Mouse (Mus musculus) forebrain, embryonic 10.5 days (tissue): ENCODE measurements around the gene Oasl2. TPM values are rescaled to one million over a fixed set of nuclear protein-coding genes. Genes with fewer than 3 reads are reported as not detected.
"Not testable (repeated sequence)": the region's sequence is repeated elsewhere in the genome, so short reads cannot be mapped to it uniquely, and the experiment has no call there.

ENCODE experiments used
- DNase-seq: peaks from one replicate; pipeline ENCODE4 v3.0.0-alpha.2; 2017; ENCODE audit warnings: low spot score; ENCODE audit errors: extremely low spot score
- H3K27ac ChIP-seq: fragments of 300-500 bp; sonication (generic); 2 replicates; pipeline ENCODE4 v1.5.1; 2016; ENCODE audit warnings: mild to moderate bottlenecking
- H3K27me3 ChIP-seq: fragments of 300-500 bp; sonication (generic); 2 replicates; pipeline ENCODE4 v1.6.1; 2016; ENCODE audit warnings: mild to moderate bottlenecking; ENCODE audit not compliant: poor library complexity, severe bottlenecking
- H3K36me3 ChIP-seq: fragments of 300-500 bp; sonication (generic); replicated peaks from 2 replicates; pipeline ENCODE4 v1.6.1; 2016; ENCODE audit warnings: mild to moderate bottlenecking, moderate library complexity
- H3K4me1 ChIP-seq: fragments of 300-500 bp; sonication (generic); 2 replicates; pipeline ENCODE4 v1.6.1; 2016
- H3K4me3 ChIP-seq: fragments of 300-500 bp; sonication (generic); 2 replicates; pipeline ENCODE4 v1.5.1; 2016; ENCODE audit warnings: mild to moderate bottlenecking, moderate library complexity
- H3K9me3 ChIP-seq: fragments of 300-500 bp; sonication (generic); 2 replicates; pipeline ENCODE4 v1.6.1; 2016; ENCODE audit warnings: mild to moderate bottlenecking, moderate library complexity
- WGBS: fragments of 180-500 bp; shearing (Covaris S2); methylation state at CpG from one replicate; pipeline ENCODE4 v1.1.7; 2016; 5-methylcytosine and 5-hydroxymethylcytosine counted together
- polyA plus RNA-seq: library from polyadenylated mRNA; unstranded; fragments of >200 nt; fragmentation: Nextera tagmentation; extraction: Ambion mirVana; gene quantifications from 2 replicates; pipeline ENCODE4 v1.2.1, GENCODE M21; 2016

The Oasl2 gene
- polyA plus RNA-seq, 1 experiment from 2014 or later: 0.45 TPM

DNA sequence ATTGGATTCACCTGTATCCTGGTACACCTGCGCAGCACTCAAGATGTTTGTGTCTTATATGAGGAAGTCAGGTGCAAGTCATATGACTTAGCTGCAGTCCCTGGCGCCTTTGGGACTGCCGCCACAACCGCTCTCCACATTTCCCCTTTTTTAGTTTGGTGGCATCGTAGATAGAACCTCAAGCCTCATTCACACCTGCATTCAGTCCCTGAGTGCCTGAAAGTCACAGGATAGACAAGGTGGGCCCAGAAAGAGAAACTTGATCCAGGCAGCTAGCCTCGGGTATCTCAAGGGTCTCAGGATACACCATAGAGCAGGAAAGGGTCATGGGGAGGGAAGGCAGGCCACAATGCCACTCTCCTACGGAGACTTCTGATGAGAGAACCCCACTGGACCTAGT, 14.4 kb upstream of the Oasl2 start:
- WGBS: 79% methylated on average over 7 of the region's 7 CpGs
- H3K27ac ChIP-seq, H3K9me3 ChIP-seq, H3K36me3 ChIP-seq, DNase-seq, H3K4me3 ChIP-seq: not testable (repeated sequence)
- peaks cover 23% of the 10 kb centered on the region for H3K4me1 ChIP-seq
- peaks cover 15% of the 10 kb centered on the region; the same call in 1 of the 2 replicates for H3K27me3 ChIP-seq

DNA sequence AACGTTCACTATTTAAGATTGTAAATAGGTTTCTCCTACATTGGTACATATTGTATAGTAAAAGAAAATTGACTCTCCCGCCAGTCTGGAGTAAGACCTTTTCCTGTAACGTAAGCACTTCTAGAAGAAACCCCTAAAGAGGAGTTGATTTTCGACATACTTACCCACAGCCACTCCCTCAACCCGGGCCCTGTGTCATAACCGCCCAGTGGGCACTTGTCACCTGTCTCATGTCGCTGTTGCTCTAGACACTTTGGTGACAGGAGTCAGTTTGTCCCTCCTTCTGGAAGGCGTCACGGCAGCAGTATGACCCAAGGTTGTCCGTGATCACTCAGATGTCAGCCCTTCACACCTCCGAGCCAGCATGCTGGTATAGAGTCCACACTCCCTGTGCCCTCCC, 13.7 kb upstream of the Oasl2 start:
- Histone ChIP-seq H3K36me3 (no peaks in the 10 kb centered on the region), H3K9me3 (no peaks in the 10 kb centered on the region), H3K4me1 (peaks cover 16% of the 10 kb centered on the region), H3K4me3 (no peak overlapping the region), H3K27ac (no peak overlapping the region), H3K27me3 (peaks cover 14% of the 10 kb centered on the region; the same call in 1 of the 2 replicates)
- DNase-seq: no peak
- 94% methylated on average over 11 of the region's 11 CpGs for WGBS

DNA sequence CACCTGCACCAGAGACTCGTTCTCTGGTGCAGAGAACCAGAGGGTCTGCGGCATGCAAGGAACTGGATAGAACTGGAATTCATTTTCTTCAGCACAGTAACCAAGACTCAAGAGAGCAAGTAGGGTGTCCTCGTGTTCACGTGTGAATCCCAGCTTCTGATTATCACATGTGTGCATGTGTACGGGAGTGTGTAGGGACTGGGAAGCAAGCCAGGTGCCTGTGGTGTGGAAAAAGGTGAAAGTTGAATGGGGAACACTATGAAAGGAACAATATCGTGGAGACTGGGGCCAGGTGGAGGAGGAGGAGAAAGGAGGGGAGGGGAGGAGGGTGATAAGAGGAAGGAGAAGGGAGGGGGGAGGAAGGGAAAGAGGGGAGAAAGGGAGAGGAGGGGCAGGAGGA, 9.9 kb upstream of the Oasl2 start:
- Histone ChIP-seq H3K27me3 (no peaks in the 10 kb centered on the region), H3K4me1 (no peaks in the 10 kb centered on the region), H3K4me3 (no peak overlapping the region), H3K27ac (no peak overlapping the region), H3K9me3 (no peaks in the 10 kb centered on the region), H3K36me3 (no peaks in the 10 kb centered on the region)
- 90% methylated on average over 6 of the region's 6 CpGs for WGBS
- no peak for DNase-seq

DNA sequence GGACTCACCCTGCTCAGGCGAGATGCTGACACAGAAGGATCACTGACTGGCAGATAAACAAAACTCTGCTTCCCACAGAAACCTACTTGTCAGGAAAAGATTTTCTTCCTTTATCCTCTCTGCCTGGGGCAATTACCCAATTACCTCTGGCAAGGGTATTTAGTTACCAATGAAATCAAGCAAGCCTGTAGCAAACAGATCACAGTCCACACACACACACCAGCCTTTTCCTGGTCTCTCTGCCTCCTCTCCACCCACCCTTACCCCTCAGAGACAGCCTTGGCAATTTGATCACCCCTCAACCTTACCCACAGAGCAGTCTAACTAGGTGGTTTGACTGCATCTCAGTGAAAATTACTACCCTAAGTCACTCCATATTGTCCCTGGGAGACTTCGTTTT, 7.7 kb upstream of the Oasl2 start:
- Histone ChIP-seq H3K27ac (no peak overlapping the region), H3K4me3 (no peak overlapping the region), H3K27me3 (no peaks in the 10 kb centered on the region), H3K9me3 (no peaks in the 10 kb centered on the region), H3K36me3 (no peaks in the 10 kb centered on the region), H3K4me1 (no peaks in the 10 kb centered on the region)
- WGBS: 83% methylated on average over 2 of the region's 2 CpGs
- no peak for DNase-seq

DNA sequence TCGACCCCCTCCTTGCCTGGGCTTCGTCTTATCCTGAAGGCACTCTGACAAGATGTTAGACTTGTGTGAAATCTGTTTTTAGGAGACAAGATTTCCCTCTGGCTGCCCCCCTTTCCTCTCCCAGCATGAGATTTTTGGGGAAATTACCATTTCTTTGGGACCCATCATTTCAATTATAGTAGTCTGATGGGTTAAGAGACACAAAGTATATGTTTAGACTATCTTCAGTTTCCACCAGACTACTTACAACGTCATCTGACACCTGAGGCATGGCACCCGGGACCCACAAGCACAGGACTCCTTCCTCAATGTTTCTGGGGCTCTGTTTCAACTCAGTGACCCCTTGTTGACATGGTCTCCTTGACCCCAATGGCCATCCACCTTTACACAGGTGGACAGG, 1.2 kb upstream of the Oasl2 start:
- H3K4me3 ChIP-seq: no peak overlapping the region
- DNase-seq: no peak
- WGBS: 88% methylated on average over 4 of the region's 4 CpGs
- peaks cover 10% of the 10 kb centered on the region for H3K4me1 ChIP-seq
- no peaks in the 10 kb centered on the region for H3K27me3 ChIP-seq
- no peak overlapping the region for H3K27ac ChIP-seq
- no peaks in the 10 kb centered on the region for H3K9me3 ChIP-seq
- H3K36me3 ChIP-seq: no peaks in the 10 kb centered on the region

DNA sequence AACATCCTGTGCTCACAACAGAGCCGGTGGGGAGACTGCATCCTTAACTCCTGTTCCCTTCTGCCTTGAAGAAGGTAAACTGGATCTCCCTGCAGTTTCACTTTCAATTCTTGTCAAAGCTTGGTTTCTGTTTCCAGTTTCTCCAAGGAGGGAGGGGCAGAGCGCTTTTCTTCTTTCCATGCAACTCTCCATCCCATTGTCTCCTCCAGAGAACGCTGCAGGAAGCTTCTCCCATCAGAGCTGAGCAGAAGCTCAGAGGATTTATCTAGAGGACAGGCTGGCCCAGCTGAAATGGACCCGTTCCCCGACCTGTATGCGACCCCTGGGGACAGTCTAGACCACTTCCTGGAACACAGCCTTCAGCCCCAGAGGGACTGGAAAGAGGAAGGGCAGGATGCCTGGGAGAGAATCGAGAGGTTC, 648 bp downstream of the Oasl2 start:
- Histone ChIP-seq H3K9me3 (no peaks in the 10 kb centered on the region), H3K27me3 (no peaks in the 10 kb centered on the region), H3K4me1 (peaks cover 10% of the 10 kb centered on the region), H3K4me3 (peak overlapping the region; percentile 22; the same call in 1 of the 2 replicates), H3K27ac (0 out of 2 replicates have a peak overlapping the region, but pooled peaks have one; percentile 5), H3K36me3 (no peaks in the 10 kb centered on the region)
- 10% methylated on average over 7 of the region's 7 CpGs for WGBS
- no peak for DNase-seq

DNA sequence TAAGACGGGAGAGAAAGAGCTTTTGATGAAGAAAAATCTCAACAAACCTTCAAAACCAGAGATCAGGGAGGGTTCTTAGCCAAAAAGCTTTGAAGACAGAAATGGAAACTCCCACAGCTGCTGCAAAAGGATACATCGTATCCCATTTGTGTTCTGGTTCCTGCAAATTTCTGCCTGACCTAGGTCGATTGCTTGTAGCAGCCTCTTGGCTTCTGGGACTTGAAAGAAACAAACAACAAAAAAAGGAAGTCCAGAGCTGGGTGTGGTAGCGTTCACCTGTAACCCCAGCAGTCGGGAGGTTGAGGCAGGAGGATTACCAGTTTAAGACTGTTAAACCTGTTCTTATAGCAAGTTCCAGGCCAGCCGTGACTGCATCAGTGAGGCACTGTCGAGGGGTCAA, 2.1 kb downstream of the Oasl2 start:
- no peaks in the 10 kb centered on the region for H3K27me3 ChIP-seq
- DNase-seq: no peak
- no peak overlapping the region for H3K4me3 ChIP-seq
- 82% methylated on average over 7 of the region's 7 CpGs for WGBS
- no peaks in the 10 kb centered on the region for H3K9me3 ChIP-seq
- no peak overlapping the region for H3K27ac ChIP-seq
- no peaks in the 10 kb centered on the region for H3K36me3 ChIP-seq
- peaks cover 10% of the 10 kb centered on the region for H3K4me1 ChIP-seq

DNA sequence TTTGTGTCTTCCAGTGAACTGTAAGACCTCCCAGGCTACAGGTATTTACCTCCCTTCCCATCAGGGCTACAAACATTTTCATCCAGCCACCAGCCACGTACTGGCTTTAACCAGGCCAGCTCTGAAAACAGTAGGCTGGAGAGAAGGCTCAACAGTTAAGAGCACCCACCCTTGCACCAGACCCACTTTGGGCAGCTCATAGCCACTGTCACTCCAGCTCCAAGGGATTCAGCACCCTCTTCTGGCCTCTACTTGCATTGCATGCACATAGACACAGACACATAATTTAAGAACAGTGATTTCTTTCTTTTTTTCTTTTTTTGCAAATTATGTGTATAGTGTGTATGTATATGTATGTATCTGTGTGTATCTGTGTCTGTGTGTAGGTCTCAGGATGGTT, 5.7 kb downstream of the Oasl2 start:
- Histone ChIP-seq H3K36me3 (no peaks in the 10 kb centered on the region), H3K4me3 (no peak overlapping the region), H3K4me1 (peaks cover 11% of the 10 kb centered on the region), H3K9me3 (peaks cover 8% of the 10 kb centered on the region), H3K27ac (no peak overlapping the region), H3K27me3 (no peaks in the 10 kb centered on the region)
- DNase-seq: peak; percentile 42
- 32% methylated on average over 1 of the region's 1 CpGs for WGBS

DNA sequence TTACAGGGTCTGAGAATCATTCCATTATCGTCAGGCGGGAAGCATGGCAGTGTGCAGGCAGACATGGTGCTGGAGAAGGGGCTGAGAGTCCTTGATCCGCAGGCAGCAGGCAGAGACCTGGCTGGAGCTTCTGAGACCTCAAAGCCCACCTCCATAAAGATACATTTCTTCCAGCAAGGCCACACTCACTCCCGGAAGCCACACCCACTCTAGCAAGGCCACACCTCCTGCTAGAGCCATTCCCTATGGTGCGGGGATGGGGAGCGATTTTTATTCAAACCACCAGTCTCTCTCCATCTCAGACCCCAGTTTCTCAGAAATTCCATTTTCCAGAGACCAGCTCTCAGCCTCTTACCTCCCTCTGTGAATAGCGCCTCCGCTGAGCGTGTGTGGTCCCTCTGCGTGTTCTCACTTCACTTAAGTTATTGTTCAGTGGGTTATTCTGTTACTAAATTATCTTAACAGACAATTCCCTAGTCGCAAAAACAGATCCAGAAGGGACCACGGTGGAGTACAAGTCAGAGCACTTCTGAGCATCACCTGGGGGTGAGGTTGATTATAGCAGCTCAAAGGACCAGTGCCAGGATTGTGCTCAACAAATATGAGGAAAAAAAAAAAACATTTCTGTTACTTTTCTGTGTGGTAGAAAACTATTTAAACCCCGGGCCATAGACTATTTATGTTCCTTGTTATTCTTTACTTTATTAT, 12.0 kb downstream of the Oasl2 start:
- peak; percentile 16 for DNase-seq

DNA sequence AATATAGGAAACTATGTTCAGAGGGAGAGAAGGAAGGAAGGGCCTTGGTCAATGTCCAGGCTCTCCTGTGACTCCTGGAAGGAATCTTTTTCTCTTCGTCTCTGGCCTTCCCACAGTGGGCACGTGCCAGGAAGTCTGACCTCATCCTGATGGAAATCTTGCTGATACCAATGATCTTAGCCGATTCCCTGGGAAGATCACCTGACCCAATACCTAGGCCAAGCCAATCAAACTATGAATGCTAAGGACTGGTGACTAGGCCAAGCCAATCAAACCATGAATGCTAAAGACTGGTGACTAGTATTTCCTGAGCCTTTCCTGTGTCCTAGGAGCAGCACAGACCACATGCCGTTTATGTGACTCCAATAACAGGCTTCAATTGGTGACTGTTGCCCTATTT, 16.9 kb downstream of the Oasl2 start:
- DNase-seq: no peak
- WGBS: 75% methylated on average over 4 of the region's 4 CpGs

More for the DNA sequence above, 12.0 kb downstream of the Oasl2 start:
- peaks cover 8% of the 10 kb centered on the region for H3K9me3 ChIP-seq
- no peaks in the 10 kb centered on the region for H3K36me3 ChIP-seq
- H3K27ac ChIP-seq: no peak overlapping the region
- H3K4me3 ChIP-seq: no peak overlapping the region
- WGBS: 53% methylated on average over 13 of the region's 13 CpGs
- H3K27me3 ChIP-seq: no peaks in the 10 kb centered on the region
- peaks cover 13% of the 10 kb centered on the region; the same call in 1 of the 2 replicates for H3K4me1 ChIP-seq

DNA sequence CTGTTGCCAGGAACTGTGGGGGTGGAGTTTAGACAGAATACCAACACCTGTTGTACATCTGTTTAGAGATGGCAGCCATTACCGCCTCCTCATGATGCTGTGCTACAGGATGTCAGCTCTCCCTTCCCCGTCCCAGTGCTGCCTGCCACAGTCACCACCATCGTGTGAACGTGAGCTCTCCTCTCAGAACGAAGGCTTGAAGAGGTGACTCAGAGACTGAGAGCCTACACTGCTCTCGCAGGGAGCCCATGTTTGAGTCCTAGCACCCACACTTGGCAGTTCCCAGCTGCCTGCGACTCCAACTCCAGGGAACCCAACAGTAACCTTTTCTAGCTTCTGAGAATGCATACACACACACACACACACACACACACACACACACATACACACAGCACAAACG, 18.1 kb downstream of the Oasl2 start:
- no peaks in the 10 kb centered on the region for H3K36me3 ChIP-seq
- H3K9me3 ChIP-seq: no peaks in the 10 kb centered on the region
- H3K4me3 ChIP-seq: no peak overlapping the region
- 81% methylated on average over 8 of the region's 8 CpGs for WGBS
- DNase-seq: no peak
- H3K27ac ChIP-seq: no peak overlapping the region
- H3K27me3 ChIP-seq: no peaks in the 10 kb centered on the region
- H3K4me1 ChIP-seq: 0 out of 2 replicates have a peak, but pooled peaks cover 7% of the 10 kb centered on the region

More for the DNA sequence above, 16.9 kb downstream of the Oasl2 start:
- Histone ChIP-seq H3K27ac (no peak overlapping the region), H3K4me3 (no peak overlapping the region), H3K36me3 (no peaks in the 10 kb centered on the region), H3K27me3 (no peaks in the 10 kb centered on the region), H3K4me1 (peaks cover 8% of the 10 kb centered on the region; the same call in 1 of the 2 replicates), H3K9me3 (no peaks in the 10 kb centered on the region)

DNA sequence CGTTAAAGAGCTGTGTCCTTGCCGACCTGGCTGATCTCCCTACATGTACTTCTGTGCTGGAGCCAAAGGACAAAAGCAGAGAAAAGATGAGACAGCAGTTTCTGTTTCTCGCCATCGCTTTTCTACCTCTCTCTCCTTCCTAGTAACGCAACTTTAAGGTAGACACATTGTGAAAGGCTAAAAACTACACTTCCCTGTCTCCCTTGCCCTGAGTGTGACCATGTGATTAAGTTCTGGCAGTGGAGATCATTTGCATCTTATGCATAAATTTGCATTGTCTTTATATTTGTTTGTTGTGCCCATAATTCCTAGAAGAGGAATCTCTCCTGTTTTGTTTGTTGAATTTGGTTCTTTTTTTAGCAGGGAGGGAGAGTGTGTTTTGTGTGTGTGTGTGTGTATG, 19.1 kb downstream of the Oasl2 start:
- no peak overlapping the region for H3K4me3 ChIP-seq
- 0 out of 2 replicates have a peak, but pooled peaks cover 7% of the 10 kb centered on the region for H3K4me1 ChIP-seq
- no peaks in the 10 kb centered on the region for H3K36me3 ChIP-seq
- no peaks in the 10 kb centered on the region for H3K9me3 ChIP-seq
- no peaks in the 10 kb centered on the region for H3K27me3 ChIP-seq
- 83% methylated on average over 5 of the region's 5 CpGs for WGBS
- no peak for DNase-seq
- H3K27ac ChIP-seq: no peak overlapping the region

DNA sequence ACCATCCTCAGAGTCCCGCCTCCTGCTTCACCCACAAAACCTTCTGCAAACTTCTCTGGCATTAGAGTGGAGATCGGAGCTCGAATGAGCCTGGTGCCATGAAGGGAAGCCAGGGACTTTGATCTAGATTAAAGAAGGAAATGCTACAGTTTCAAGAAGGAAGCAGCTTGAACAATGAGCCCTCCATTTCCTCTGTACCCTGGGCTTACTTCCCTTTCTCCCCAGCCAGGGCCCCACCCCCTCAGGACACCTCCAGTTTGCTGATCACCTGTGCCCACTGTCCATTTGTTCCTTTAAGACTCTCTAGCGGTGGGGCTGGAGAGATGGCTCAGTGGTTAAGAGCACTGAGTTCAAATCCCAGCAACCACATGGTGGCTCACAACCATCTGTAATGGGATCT, 20.0 kb downstream of the Oasl2 start:
- Histone ChIP-seq H3K27me3 (no peaks in the 10 kb centered on the region), H3K4me1 (0 out of 2 replicates have a peak, but pooled peaks cover 7% of the 10 kb centered on the region), H3K27ac (no peak overlapping the region), H3K4me3 (no peak overlapping the region), H3K36me3 (no peaks in the 10 kb centered on the region), H3K9me3 (no peaks in the 10 kb centered on the region)
- WGBS: 86% methylated on average over 4 of the region's 4 CpGs
- DNase-seq: no peak
